Mouse (Mus musculus): ENCODE data around the gene Gne. TPM values are rescaled to one million over a fixed set of nuclear protein-coding genes. Genes with fewer than 3 reads are reported as not detected.

Gene Gne
- polyA plus RNA-seq, 1 experiment from 2014 or later: 29.9 TPM

- Histone ChIP-seq H3K4me2 (ENCODE audit: low read length) (no peak overlapping the region), H3K36me3 (ENCODE audit: control insufficient read depth, insufficient read depth, low read length) (peaks cover 45% of the 10 kb centered on the region), H3K4me3 (ENCODE audit: low read depth, low read length) (no peak overlapping the region), H3K9me3 (replicated peaks; ENCODE audit: control insufficient read depth, low read length, poor library complexity, severe bottlenecking) (no peaks in the 10 kb centered on the region), H3K27ac (ENCODE audit: low read length) (no peak overlapping the region), H3K9ac (ENCODE audit: low read depth, low read length) (no peak overlapping the region), H3K4me1 (ENCODE audit: control insufficient read depth, insufficient read depth, low read length) (no peaks in the 10 kb centered on the region), H3K27me3 (ENCODE audit: control insufficient read depth, insufficient read depth, low read depth, low read length) (peaks cover 36% of the 10 kb centered on the region)
- ATAC-seq: no peak
- 96% methylated on average over 11 of the region's 11 CpGs for WGBS
Observed at GRCm38 (mm10) chr4:44022766-44023165, 61.2 kb downstream of the Gne start.

- no peak overlapping the region for H3K4me2 ChIP-seq (ENCODE audit: low read length)
- 90% methylated on average over 4 of the region's 4 CpGs for WGBS
- H3K9me3 ChIP-seq (replicated peaks; ENCODE audit: control insufficient read depth, low read length, poor library complexity, severe bottlenecking): no peaks in the 10 kb centered on the region
- H3K9ac ChIP-seq (ENCODE audit: low read depth, low read length): no peak overlapping the region
- no peak overlapping the region for H3K4me3 ChIP-seq (ENCODE audit: low read depth, low read length)
- no peak for ATAC-seq
- H3K36me3 ChIP-seq (ENCODE audit: control insufficient read depth, insufficient read depth, low read length): peaks cover 43% of the 10 kb centered on the region
- no peak overlapping the region for H3K27ac ChIP-seq (ENCODE audit: low read length)
- no peaks in the 10 kb centered on the region for H3K4me1 ChIP-seq (ENCODE audit: control insufficient read depth, insufficient read depth, low read length)
- H3K27me3 ChIP-seq (ENCODE audit: control insufficient read depth, insufficient read depth, low read depth, low read length): peaks cover 36% of the 10 kb centered on the region
Observed at GRCm38 (mm10) chr4:44022323-44022722, 61.7 kb downstream of the Gne start.

DNA sequence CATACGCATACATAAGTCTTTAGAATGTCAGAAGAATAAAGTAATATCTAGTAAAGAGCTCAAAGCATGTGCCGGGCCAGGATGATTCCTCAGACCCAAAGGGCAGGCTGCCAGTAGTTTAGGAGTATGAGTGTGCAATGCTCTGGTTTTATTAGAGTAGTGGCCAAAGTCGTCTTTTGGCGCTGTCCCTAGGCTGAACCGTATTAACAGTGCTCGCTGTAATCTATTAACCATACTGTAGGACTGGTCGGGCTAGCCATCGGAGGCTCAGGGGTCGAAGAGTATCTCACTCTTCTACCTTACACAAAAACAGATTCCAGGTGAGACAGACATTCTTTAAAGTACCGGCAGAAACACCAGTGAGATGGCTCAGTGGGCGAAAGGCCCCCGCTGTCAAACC, 67.2 kb downstream of the Gne start:
- Histone ChIP-seq H3K27ac (ENCODE audit: low read length) (no peak overlapping the region), H3K36me3 (ENCODE audit: control insufficient read depth, insufficient read depth, low read length) (peaks cover 8% of the 10 kb centered on the region), H3K9ac (ENCODE audit: low read depth, low read length) (no peak overlapping the region), H3K4me2 (ENCODE audit: low read length) (no peak overlapping the region), H3K4me1 (ENCODE audit: control insufficient read depth, insufficient read depth, low read length) (peaks cover 23% of the 10 kb centered on the region), H3K4me3 (ENCODE audit: low read depth, low read length) (no peak overlapping the region), H3K27me3 (ENCODE audit: control insufficient read depth, insufficient read depth, low read depth, low read length) (peaks cover 7% of the 10 kb centered on the region), H3K9me3 (replicated peaks; ENCODE audit: control insufficient read depth, low read length, poor library complexity, severe bottlenecking) (no peaks in the 10 kb centered on the region)
- no peak for ATAC-seq
- 98% methylated on average over 12 of the region's 12 CpGs for WGBS

GRCm38 (mm10) chr4:44016071-44016470, 67.9 kb downstream of the Gne start:
- Histone ChIP-seq H3K9me3 (replicated peaks; ENCODE audit: control insufficient read depth, low read length, poor library complexity, severe bottlenecking) (no peaks in the 10 kb centered on the region), H3K4me1 (ENCODE audit: control insufficient read depth, insufficient read depth, low read length) (peaks cover 24% of the 10 kb centered on the region)
- no peak for ATAC-seq

DNA sequence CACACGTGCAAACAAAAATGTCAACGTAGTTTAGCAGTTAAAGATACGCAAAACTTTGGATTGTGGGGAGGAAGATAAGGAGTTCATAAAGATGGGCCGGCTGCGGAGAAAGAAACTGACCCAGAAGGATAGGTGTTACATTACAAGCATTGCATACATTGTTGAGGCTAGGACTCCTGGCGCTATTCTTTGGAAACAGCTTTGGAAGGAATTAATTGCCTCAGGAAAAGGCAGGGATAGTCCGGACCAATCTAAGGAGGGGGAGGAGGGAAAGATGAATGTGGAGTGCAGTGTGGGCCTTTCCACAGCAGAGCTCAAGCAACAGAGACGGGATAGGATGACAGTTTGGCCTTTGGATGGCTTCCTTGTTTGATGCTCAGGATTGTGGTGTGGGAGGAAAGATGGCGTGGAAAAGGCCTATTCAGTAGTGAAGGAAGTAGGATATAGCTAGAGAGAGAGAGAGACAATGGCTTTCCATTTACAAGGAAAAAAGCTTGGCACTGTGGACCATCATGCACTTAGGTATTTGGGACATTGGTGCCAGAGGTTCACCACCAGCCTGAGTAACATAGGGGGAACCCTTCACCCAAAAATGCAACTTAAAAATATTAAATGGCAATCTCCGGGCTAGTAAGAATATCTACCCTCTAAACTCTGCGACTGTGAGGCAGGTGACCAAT, 70.4 kb downstream of the Gne start:
- Histone ChIP-seq H3K4me2 (ENCODE audit: low read length) (peak overlapping the region; percentile 86), H3K27me3 (ENCODE audit: control insufficient read depth, insufficient read depth, low read depth, low read length) (no peaks in the 10 kb centered on the region), H3K27ac (ENCODE audit: low read length) (no peak overlapping the region), H3K9me3 (replicated peaks; ENCODE audit: control insufficient read depth, low read length, poor library complexity, severe bottlenecking) (no peaks in the 10 kb centered on the region), H3K4me3 (ENCODE audit: low read depth, low read length) (peak overlapping the region; percentile 81), H3K4me1 (ENCODE audit: control insufficient read depth, insufficient read depth, low read length) (peaks cover 24% of the 10 kb centered on the region), H3K9ac (ENCODE audit: low read depth, low read length) (peak overlapping the region; percentile 94), H3K36me3 (ENCODE audit: control insufficient read depth, insufficient read depth, low read length) (no peaks in the 10 kb centered on the region)
- ATAC-seq: no peak
- WGBS: 29% methylated on average over 11 of the region's 11 CpGs

More at GRCm38 (mm10) chr4:44016071-44016470, 67.9 kb downstream of the Gne start:
- Histone ChIP-seq H3K4me3 (ENCODE audit: low read depth, low read length) (no peak overlapping the region), H3K9ac (ENCODE audit: low read depth, low read length) (no peak overlapping the region), H3K27me3 (ENCODE audit: control insufficient read depth, insufficient read depth, low read depth, low read length) (peaks cover 3% of the 10 kb centered on the region), H3K36me3 (ENCODE audit: control insufficient read depth, insufficient read depth, low read length) (peaks cover 5% of the 10 kb centered on the region), H3K27ac (ENCODE audit: low read length) (no peak overlapping the region), H3K4me2 (ENCODE audit: low read length) (no peak overlapping the region)
- 93% methylated on average over 4 of the region's 4 CpGs for whole genome bisulfite sequencing

- H3K9me3 ChIP-seq (replicated peaks; ENCODE audit: control insufficient read depth, low read length, poor library complexity, severe bottlenecking): no peaks in the 10 kb centered on the region
- H3K27me3 ChIP-seq (ENCODE audit: control insufficient read depth, insufficient read depth, low read depth, low read length): no peaks in the 10 kb centered on the region
- H3K4me3 ChIP-seq (ENCODE audit: low read depth, low read length): peak overlapping the region; percentile 81
- H3K36me3 ChIP-seq (ENCODE audit: control insufficient read depth, insufficient read depth, low read length): no peaks in the 10 kb centered on the region
- H3K4me2 ChIP-seq (ENCODE audit: low read length): peak overlapping the region; percentile 86
- ATAC-seq: peak; percentile 99
- H3K9ac ChIP-seq (ENCODE audit: low read depth, low read length): peak overlapping the region; percentile 94
- WGBS: under 1% methylated on average over 77 of the region's 77 CpGs
- peaks cover 24% of the 10 kb centered on the region for H3K4me1 ChIP-seq (ENCODE audit: control insufficient read depth, insufficient read depth, low read length)
- H3K27ac ChIP-seq (ENCODE audit: low read length): peak overlapping the region; percentile 81
Observed at GRCm38 (mm10) chr4:44012376-44013367, 71.3 kb downstream of the Gne start.

GRCm38 (mm10) chr4:44011799-44012198, 72.2 kb downstream of the Gne start:
- H3K27ac ChIP-seq (ENCODE audit: low read length): peak overlapping the region; percentile 81; the same call in 1 of the 2 replicates
- ATAC-seq: no peak
- 82% methylated on average over 3 of the region's 3 CpGs for WGBS
- H3K9ac ChIP-seq (ENCODE audit: low read depth, low read length): peak overlapping the region; percentile 60
- H3K4me1 ChIP-seq (ENCODE audit: control insufficient read depth, insufficient read depth, low read length): peaks cover 24% of the 10 kb centered on the region
- no peaks in the 10 kb centered on the region for H3K36me3 ChIP-seq (ENCODE audit: control insufficient read depth, insufficient read depth, low read length)
- H3K27me3 ChIP-seq (ENCODE audit: control insufficient read depth, insufficient read depth, low read depth, low read length): no peaks in the 10 kb centered on the region
- H3K4me2 ChIP-seq (ENCODE audit: low read length): peak overlapping the region; percentile 62
- H3K4me3 ChIP-seq (ENCODE audit: low read depth, low read length): peak overlapping the region; percentile 81
- no peaks in the 10 kb centered on the region for H3K9me3 ChIP-seq (replicated peaks; ENCODE audit: control insufficient read depth, low read length, poor library complexity, severe bottlenecking)

GRCm38 (mm10) chr4:44010893-44011292, 73.1 kb downstream of the Gne start:
- H3K9ac ChIP-seq (ENCODE audit: low read depth, low read length): no peak overlapping the region

DNA sequence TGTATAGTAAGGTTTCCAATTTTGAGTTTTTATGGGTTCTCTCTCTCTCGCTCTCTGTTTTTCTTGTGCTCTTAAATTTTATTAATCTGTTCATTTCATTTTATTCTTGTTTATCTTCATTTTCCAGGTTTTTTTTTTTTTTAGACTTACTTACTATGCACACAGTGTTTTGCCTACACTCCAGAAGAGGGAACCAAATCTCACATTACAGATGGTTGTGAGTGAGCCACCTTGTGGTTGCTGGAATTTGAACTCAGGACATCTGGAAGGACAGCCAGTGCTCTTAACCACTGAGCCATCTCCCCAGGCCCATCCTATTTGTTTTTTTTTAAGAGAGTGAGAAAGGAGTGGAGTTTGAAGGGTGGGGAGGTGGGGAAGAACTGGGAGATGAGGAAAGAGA, 73.8 kb downstream of the Gne start:
- Histone ChIP-seq H3K4me3 (ENCODE audit: low read depth, low read length) (no peak overlapping the region), H3K4me2 (ENCODE audit: low read length) (no peak overlapping the region), H3K36me3 (ENCODE audit: control insufficient read depth, insufficient read depth, low read length) (no peaks in the 10 kb centered on the region), H3K9ac (ENCODE audit: low read depth, low read length) (no peak overlapping the region), H3K27me3 (ENCODE audit: control insufficient read depth, insufficient read depth, low read depth, low read length) (no peaks in the 10 kb centered on the region), H3K4me1 (ENCODE audit: control insufficient read depth, insufficient read depth, low read length) (peaks cover 24% of the 10 kb centered on the region), H3K27ac (ENCODE audit: low read length) (no peak overlapping the region), H3K9me3 (replicated peaks; ENCODE audit: control insufficient read depth, low read length, poor library complexity, severe bottlenecking) (no peaks in the 10 kb centered on the region)
- ATAC-seq: no peak
- 100% methylated on average over 1 of the region's 1 CpGs for WGBS

More at GRCm38 (mm10) chr4:44010893-44011292, 73.1 kb downstream of the Gne start:
- no peak overlapping the region for H3K27ac ChIP-seq (ENCODE audit: low read length)
- no peak overlapping the region for H3K4me2 ChIP-seq (ENCODE audit: low read length)
- H3K36me3 ChIP-seq (ENCODE audit: control insufficient read depth, insufficient read depth, low read length): no peaks in the 10 kb centered on the region
- no peaks in the 10 kb centered on the region for H3K27me3 ChIP-seq (ENCODE audit: control insufficient read depth, insufficient read depth, low read depth, low read length)
- no peak overlapping the region for H3K4me3 ChIP-seq (ENCODE audit: low read depth, low read length)
- WGBS: 45% methylated on average over 2 of the region's 2 CpGs
- no peak for ATAC-seq
- H3K4me1 ChIP-seq (ENCODE audit: control insufficient read depth, insufficient read depth, low read length): peaks cover 24% of the 10 kb centered on the region
- H3K9me3 ChIP-seq (replicated peaks; ENCODE audit: control insufficient read depth, low read length, poor library complexity, severe bottlenecking): no peaks in the 10 kb centered on the region
